Mouse (Mus musculus) neural tube, embryonic 11.5 days (tissue): ENCODE measurements around the gene Srgap3. TPM values are rescaled to one million over a fixed set of nuclear protein-coding genes. Genes with fewer than 3 reads are reported as not detected.
"Not testable (repeated sequence)": the region's sequence is repeated elsewhere in the genome, so short reads cannot be mapped to it uniquely, and the experiment has no call there.

ENCODE experiments used
- ATAC-seq: fragments of 200-750 bp; cut with Nextera tagmentation; 2 replicates; pipeline ENCODE4 v1.8.0; 2017; ENCODE audit warnings: moderate number of reproducible peaks, mild to moderate bottlenecking, moderate TSS enrichment, moderate library complexity; ENCODE audit not compliant: insufficient read depth, low FRiP score, low TSS enrichment
- DNase-seq: peaks from one replicate; pipeline ENCODE4 v3.0.0-alpha.2; 2015; ENCODE audit warnings: low spot score
- H3K27ac ChIP-seq: fragments of 300-500 bp; sonication (generic); 2 replicates; pipeline ENCODE4 v1.5.1; 2014; ENCODE audit warnings: low read depth, mild to moderate bottlenecking, low read length
- H3K27me3 ChIP-seq: fragments of 300-500 bp; sonication (generic); 2 replicates; pipeline ENCODE4 v1.6.1; 2014; ENCODE audit warnings: mild to moderate bottlenecking, low read length, mixed read lengths; ENCODE audit not compliant: control insufficient read depth, insufficient read depth
- H3K36me3 ChIP-seq: fragments of 300-500 bp; sonication (generic); 2 replicates; pipeline ENCODE4 v1.6.1; 2014; ENCODE audit warnings: mild to moderate bottlenecking, low read length, moderate library complexity, mixed read lengths; ENCODE audit not compliant: control insufficient read depth, insufficient read depth
- H3K4me1 ChIP-seq: fragments of 300-500 bp; sonication (generic); 2 replicates; pipeline ENCODE4 v1.6.1; 2014; ENCODE audit warnings: low read length, mixed read lengths; ENCODE audit not compliant: control insufficient read depth, insufficient read depth
- H3K4me2 ChIP-seq: fragments of 300-500 bp; sonication (generic); 2 replicates; pipeline ENCODE4 v1.6.1; 2014; ENCODE audit warnings: low read depth, mild to moderate bottlenecking, moderate library complexity
- H3K4me3 ChIP-seq: fragments of 300-500 bp; sonication (generic); 2 replicates; pipeline ENCODE4 v1.5.1; 2014; ENCODE audit warnings: low read depth, low read length
- H3K9ac ChIP-seq: fragments of 300-500 bp; sonication (generic); 2 replicates; pipeline ENCODE4 v1.6.1; 2014; ENCODE audit warnings: mild to moderate bottlenecking, low read length
- H3K9me3 ChIP-seq: fragments of 300-500 bp; sonication (generic); 2 replicates; pipeline ENCODE4 v1.6.1; 2016; ENCODE audit warnings: low read length; ENCODE audit not compliant: control insufficient read depth
- WGBS: fragments of 180-500 bp; shearing (Covaris S2); extraction: QIAGEN DNeasy Blood & Tissue Kit; methylation state at CpG from one replicate; pipeline ENCODE4 v1.1.7; 2014; 5-methylcytosine and 5-hydroxymethylcytosine counted together
- polyA plus RNA-seq: library from polyadenylated mRNA; unstranded; fragments of >200 nt; fragmentation: Nextera tagmentation; extraction: Ambion mirVana; gene quantifications from 2 replicates; pipeline ENCODE4 v1.2.1, GENCODE M21; 2014

Gene Srgap3
- polyA plus RNA-seq, 1 experiment from 2014 or later = 37.4 TPM

- Histone ChIP-seq H3K4me1 (no peaks in the 10 kb centered on the region), H3K9me3 (no peaks in the 10 kb centered on the region), H3K36me3 (peaks cover 9% of the 10 kb centered on the region), H3K27ac (no peak overlapping the region; the same call in 1 of the 2 replicates), H3K4me2 (no peak overlapping the region), H3K27me3 (no peaks in the 10 kb centered on the region), H3K9ac (no peak overlapping the region), H3K4me3 (no peak overlapping the region)
- no peak for DNase-seq
- no peak for ATAC-seq
- 89% methylated on average over 5 of the region's 5 CpGs for WGBS
These were observed 226.5 kb downstream of the Srgap3 start for GRCm38 (mm10) chr6:112720409-112721080.

- Histone ChIP-seq H3K27ac (no peak overlapping the region), H3K4me3 (no peak overlapping the region), H3K36me3 (peaks cover 9% of the 10 kb centered on the region), H3K27me3 (no peaks in the 10 kb centered on the region), H3K4me1 (no peaks in the 10 kb centered on the region), H3K9ac (no peak overlapping the region), H3K9me3 (no peaks in the 10 kb centered on the region), H3K4me2 (no peak overlapping the region)
- DNase-seq (no peak), ATAC-seq (no peak)
- WGBS = 94% methylated on average over 1 of the region's 1 CpGs
These were observed 227.1 kb downstream of the Srgap3 start for GRCm38 (mm10) chr6:112719983-112720382.

DNA sequence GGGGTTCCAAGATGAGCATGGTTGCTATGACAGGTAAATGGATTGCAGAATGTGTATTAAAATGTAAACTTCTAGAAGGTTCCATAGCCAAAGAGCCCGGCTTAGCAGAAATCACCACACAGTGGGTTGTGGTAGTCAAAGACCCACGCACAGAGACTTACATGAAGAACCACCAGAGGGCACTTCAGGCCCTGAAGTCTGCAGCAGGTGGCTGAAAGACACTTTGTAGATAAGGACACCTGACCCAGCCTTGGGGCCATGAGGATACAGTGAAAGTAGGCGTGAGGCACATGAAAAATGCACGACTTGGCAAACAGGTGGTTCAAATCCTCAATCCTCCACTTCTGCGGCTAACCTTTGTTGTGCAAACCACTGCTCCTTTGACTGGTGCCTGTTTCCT is 229.9 kb downstream of the Srgap3 start:
- WGBS = 58% methylated on average over 5 of the region's 5 CpGs
- Histone ChIP-seq H3K9me3 (no peaks in the 10 kb centered on the region), H3K9ac (no peak overlapping the region), H3K4me3 (no peak overlapping the region), H3K4me2 (no peak overlapping the region), H3K27me3 (no peaks in the 10 kb centered on the region), H3K27ac (no peak overlapping the region), H3K36me3 (no peaks in the 10 kb centered on the region), H3K4me1 (no peaks in the 10 kb centered on the region)
- ATAC-seq (peak; percentile 28; the same call in 1 of the 2 replicates), DNase-seq (peak; percentile 35)

- Histone ChIP-seq H3K4me3 (no peak overlapping the region), H3K9ac (no peak overlapping the region)
These were observed 233.1 kb downstream of the Srgap3 start for GRCm38 (mm10) chr6:112713951-112714350.

DNA sequence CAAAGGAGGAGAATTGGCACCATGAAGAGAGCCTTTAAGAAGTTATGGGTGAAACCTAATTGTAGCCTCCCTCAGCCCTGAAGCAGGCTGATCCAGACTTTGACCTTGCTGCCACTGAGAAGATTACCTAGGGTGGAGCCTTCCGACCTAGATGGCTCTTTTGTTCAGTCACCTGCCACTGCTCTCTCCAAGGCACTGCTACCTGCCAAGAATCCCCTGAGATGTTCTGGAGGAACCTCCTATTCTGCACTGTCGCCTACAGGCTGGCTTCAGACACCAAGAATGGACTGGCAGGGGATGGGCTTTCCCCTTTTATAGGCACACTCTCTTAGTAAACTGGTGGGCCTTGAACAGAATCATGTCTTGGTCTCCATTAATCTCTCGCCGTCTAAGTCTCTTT is 244.8 kb downstream of the Srgap3 start:
- not testable (repeated sequence) for H3K27me3 ChIP-seq, H3K4me2 ChIP-seq, ATAC-seq, H3K9me3 ChIP-seq, H3K36me3 ChIP-seq, H3K9ac ChIP-seq, DNase-seq, H3K4me1 ChIP-seq, H3K4me3 ChIP-seq, H3K27ac ChIP-seq
- WGBS = 94% methylated on average over 4 of the region's 4 CpGs

More at GRCm38 (mm10) chr6:112713951-112714350, 233.1 kb downstream of the Srgap3 start:
- 85% methylated on average over 3 of the region's 3 CpGs for WGBS
- DNase-seq (no peak), ATAC-seq (no peak)
- Histone ChIP-seq H3K4me1 (no peaks in the 10 kb centered on the region), H3K9me3 (no peaks in the 10 kb centered on the region), H3K27ac (no peak overlapping the region), H3K27me3 (no peaks in the 10 kb centered on the region), H3K36me3 (no peaks in the 10 kb centered on the region), H3K4me2 (no peak overlapping the region)

DNA sequence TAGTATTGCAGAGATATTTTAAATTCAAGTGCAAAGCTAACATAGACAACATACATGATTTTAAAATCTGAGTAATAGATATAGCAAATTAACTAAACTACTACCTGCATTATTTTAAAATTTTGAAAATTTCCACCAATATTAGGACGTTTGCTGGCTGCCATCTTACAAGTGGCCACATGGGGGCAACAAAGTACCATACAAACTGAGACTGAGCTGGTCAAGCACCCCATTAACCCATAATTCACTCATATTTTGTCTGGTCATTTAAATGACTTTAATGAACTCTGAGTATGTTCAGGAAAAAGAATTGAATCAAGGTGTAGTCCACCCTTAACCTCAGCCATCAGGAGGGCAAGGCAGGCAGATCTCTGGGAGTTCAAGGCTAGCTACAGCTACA is 246.7 kb downstream of the Srgap3 start:
- H3K27me3 ChIP-seq = no peaks in the 10 kb centered on the region
- H3K36me3 ChIP-seq = no peaks in the 10 kb centered on the region
- no peaks in the 10 kb centered on the region for H3K9me3 ChIP-seq
- ATAC-seq (no peak), DNase-seq (peak; percentile 47)
- no peak overlapping the region for H3K4me2 ChIP-seq
- 4% methylated on average over 1 of the region's 1 CpGs for WGBS
- no peaks in the 10 kb centered on the region for H3K4me1 ChIP-seq
- no peak overlapping the region for H3K9ac ChIP-seq
- no peak overlapping the region for H3K27ac ChIP-seq
- H3K4me3 ChIP-seq = no peak overlapping the region

DNA sequence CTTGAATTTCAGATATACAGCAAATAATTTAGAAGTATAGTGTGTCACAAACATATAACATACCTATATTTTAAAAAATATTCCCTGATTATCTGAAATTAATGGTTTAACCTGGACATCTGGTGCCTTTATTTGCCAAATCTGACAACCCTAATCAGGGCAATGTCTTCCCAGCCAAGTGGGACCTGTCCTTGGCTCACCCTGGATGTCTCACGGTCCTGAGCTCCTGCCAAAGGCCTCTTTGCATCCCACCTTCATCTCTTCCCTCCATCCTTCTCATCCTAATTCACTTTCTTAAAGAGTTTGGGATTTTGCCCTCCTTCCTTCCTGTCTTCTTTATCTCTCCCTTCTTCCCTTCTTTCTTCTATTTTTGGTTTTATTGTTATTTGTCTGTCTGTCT is 248.0 kb downstream of the Srgap3 start:
- Histone ChIP-seq H3K4me1 (no peaks in the 10 kb centered on the region), H3K27me3 (no peaks in the 10 kb centered on the region), H3K27ac (no peak overlapping the region), H3K4me2 (no peak overlapping the region), H3K4me3 (no peak overlapping the region), H3K9me3 (no peaks in the 10 kb centered on the region), H3K36me3 (no peaks in the 10 kb centered on the region), H3K9ac (no peak overlapping the region)
- WGBS = 58% methylated on average over 1 of the region's 1 CpGs
- DNase-seq (no peak), ATAC-seq (no peak)

- H3K4me3 ChIP-seq = peak within 1 kb of the TSS; percentile 77
- no peaks in the 10 kb centered on the region for H3K4me1 ChIP-seq
- peak within 1 kb of the TSS; percentile 76 for H3K9ac ChIP-seq
- no peak within 1 kb of the TSS for H3K27ac ChIP-seq
- no peaks in the 10 kb centered on the region for H3K27me3 ChIP-seq
- peak within 1 kb of the TSS; percentile 51 for H3K4me2 ChIP-seq
- no peaks in the 10 kb centered on the region for H3K36me3 ChIP-seq
- DNase-seq (peak; percentile 92), ATAC-seq (peak; percentile 92)
- under 1% methylated on average over 77 of the region's 77 CpGs for WGBS
- H3K9me3 ChIP-seq = no peaks in the 10 kb centered on the region
These were observed 250.8 kb downstream of the Srgap3 start, which contains the start of gene Rad18 for GRCm38 (mm10) chr6:112696056-112696950. Gene Rad18 (minus strand): TSS chr6:112696686.
